Mouse (Mus musculus): ENCODE data around the gene Ror2. TPM values are rescaled to one million over a fixed set of nuclear protein-coding genes. Genes with fewer than 3 reads are reported as not detected.

Gene Ror2
- polyA plus RNA-seq, 1 experiment: 0.67 TPM

DNA sequence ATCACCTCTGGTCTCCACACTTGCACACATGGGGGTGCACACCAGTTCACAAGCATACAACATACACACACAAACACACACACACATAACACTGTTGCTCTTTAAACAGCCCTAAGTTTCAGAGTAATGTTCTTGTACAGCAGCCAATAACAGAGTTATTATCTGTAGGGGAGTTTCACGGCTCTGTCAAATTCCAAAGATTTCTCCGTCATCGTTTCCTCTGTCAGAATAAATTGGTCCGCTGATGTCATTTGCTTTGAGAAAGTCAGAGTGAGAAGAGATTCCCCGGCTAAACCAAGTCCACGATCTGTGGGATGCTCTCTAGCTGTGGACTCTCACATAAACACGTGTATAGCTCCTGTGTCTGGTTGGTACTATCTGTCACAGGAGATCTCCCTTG is 59.5 kb downstream of the Ror2 start:
- Histone ChIP-seq H3K4me1 (ENCODE audit: control insufficient read depth, insufficient read depth, low read length) (no peaks in the 10 kb centered on the region), H3K27ac (ENCODE audit: insufficient read depth, low read length) (no peak overlapping the region), H3K4me3 (ENCODE audit: insufficient read depth, low read length) (no peak overlapping the region)
- TF ChIP-seq CTCF (IDR thresholded peaks at IDR 0.05; ENCODE audit: extremely low read depth, insufficient read depth, low read length) (no peak), POLR2A (IDR thresholded peaks at IDR 0.05; ENCODE audit: extremely low read depth, insufficient read depth, low read length) (no peak)

DNA sequence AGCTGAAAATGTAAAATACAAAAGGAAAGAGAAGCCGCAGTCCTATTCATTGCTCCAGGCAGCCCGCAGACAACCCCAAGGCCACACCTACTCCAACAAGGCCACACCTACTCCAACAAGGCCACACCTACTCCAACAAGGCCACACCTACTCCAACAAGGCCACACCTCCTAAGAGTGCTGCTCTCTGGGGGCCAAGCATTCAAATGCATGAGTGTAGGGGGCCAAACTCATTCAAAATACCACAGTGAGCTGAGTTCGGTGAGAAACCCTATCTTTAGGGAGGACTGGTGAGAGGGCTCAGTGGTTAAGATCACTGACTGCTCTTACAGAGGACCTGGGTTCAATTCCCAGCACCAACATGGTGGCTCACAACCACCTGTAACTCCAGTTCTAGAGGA is 60.0 kb downstream of the Ror2 start:
- Histone ChIP-seq H3K4me3 (ENCODE audit: insufficient read depth, low read length) (no peak overlapping the region), H3K4me1 (ENCODE audit: control insufficient read depth, insufficient read depth, low read length) (no peaks in the 10 kb centered on the region), H3K27ac (ENCODE audit: insufficient read depth, low read length) (no peak overlapping the region)
- TF ChIP-seq CTCF (IDR thresholded peaks at IDR 0.05; ENCODE audit: extremely low read depth, insufficient read depth, low read length): no peak
- TF ChIP-seq POLR2A (IDR thresholded peaks at IDR 0.05; ENCODE audit: extremely low read depth, insufficient read depth, low read length): no peak

DNA sequence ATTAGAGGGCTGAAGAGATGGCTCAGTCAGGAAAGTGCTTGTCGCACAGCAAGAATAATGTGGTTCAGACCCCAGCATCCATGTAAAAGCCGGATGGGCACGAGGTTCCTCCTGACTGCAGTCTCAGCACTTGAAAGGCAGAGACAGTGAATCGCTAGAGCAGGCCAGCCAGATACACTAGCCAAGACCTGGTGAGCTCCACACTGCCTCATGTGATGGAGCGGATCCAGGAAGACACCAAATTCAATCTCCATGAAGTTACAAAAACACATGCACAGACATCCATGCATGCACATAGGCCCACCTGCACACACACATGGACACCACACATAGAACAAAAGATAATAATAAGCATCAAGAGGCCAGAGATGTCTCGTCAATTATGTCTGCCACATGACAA is 64.7 kb downstream of the Ror2 start:
- H3K4me3 ChIP-seq (ENCODE audit: insufficient read depth, low read length): no peak overlapping the region
- TF ChIP-seq POLR2A (IDR thresholded peaks at IDR 0.05; ENCODE audit: extremely low read depth, insufficient read depth, low read length): no peak
- no peak for TF ChIP-seq CTCF (IDR thresholded peaks at IDR 0.05; ENCODE audit: extremely low read depth, insufficient read depth, low read length)
- no peaks in the 10 kb centered on the region for H3K4me1 ChIP-seq (ENCODE audit: control insufficient read depth, insufficient read depth, low read length)
- H3K27ac ChIP-seq (ENCODE audit: insufficient read depth, low read length): no peak overlapping the region

DNA sequence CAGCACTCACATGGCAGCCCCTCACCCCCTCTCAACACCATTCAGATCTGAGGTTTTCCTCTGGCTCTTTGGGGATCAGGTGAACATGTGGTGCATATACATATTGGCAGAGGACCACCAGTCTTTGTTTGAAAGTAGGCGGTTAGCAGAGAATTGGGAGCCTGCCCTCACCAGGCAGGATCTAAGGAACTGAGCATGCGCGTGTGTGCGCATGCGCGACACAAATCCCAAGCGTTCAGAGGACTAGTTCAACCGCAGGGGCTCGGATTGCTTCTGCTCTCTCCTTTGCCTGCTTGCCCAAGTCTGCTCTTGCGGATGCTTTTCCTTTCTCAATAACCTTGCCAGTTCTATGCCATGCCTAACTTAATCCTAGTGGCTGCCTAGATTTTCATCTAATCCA is 66.0 kb downstream of the Ror2 start:
- H3K4me1 ChIP-seq (ENCODE audit: control insufficient read depth, insufficient read depth, low read length): no peaks in the 10 kb centered on the region
- H3K27ac ChIP-seq (ENCODE audit: insufficient read depth, low read length): no peak overlapping the region
- no peak overlapping the region for H3K4me3 ChIP-seq (ENCODE audit: insufficient read depth, low read length)
- TF ChIP-seq CTCF (IDR thresholded peaks at IDR 0.05; ENCODE audit: extremely low read depth, insufficient read depth, low read length) (no peak), POLR2A (IDR thresholded peaks at IDR 0.05; ENCODE audit: extremely low read depth, insufficient read depth, low read length) (no peak)

DNA sequence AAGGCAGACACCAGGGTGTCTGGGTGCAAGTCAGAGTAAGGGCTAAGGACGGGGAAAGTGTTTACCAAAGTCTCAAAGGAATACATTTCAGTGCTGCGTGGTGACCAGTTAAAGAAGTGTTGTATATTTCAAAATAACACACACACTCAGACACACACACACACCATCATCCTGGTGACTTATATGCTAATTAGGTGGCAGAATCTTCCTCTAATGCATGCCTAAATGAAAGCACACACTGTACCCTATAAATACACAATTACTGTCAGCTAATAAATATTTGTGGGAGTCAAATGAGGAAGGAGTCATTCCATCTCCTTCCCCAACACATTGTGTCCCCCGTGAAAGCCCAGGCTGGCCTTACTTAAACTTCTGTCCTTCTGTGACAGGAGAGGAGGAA is 66.5 kb downstream of the Ror2 start:
- H3K27ac ChIP-seq (ENCODE audit: insufficient read depth, low read length): no peak overlapping the region
- H3K4me1 ChIP-seq (ENCODE audit: control insufficient read depth, insufficient read depth, low read length): no peaks in the 10 kb centered on the region
- H3K4me3 ChIP-seq (ENCODE audit: insufficient read depth, low read length): no peak overlapping the region
- no peak for TF ChIP-seq POLR2A (IDR thresholded peaks at IDR 0.05; ENCODE audit: extremely low read depth, insufficient read depth, low read length)
- no peak for TF ChIP-seq CTCF (IDR thresholded peaks at IDR 0.05; ENCODE audit: extremely low read depth, insufficient read depth, low read length)

DNA sequence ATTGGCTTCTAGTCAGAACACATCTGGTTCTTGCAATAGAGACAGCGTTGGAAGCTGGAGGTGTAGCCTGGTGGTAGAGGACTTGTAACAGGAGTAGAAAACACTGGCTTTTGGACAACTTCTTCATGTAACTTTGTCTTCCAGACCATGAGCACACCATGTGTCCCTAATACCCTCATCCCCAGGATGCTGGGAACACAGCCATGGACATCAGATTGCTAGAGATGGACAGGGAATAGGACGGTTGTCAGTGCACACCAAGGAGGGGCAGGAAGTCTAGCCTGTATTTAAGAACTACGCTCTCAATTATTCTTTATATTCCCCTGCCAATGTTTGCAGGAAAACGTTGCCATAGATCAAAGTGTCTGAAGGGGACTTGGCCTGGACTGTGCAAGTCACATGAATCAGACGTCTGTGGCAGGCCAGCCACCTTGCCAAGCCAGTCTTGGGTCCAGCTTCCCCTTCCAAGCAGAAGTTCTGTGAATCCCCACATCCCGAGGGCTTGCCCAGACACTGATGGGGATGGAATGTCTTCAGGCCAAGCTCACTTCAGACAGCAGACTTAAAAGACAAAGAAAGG is 68.4 kb downstream of the Ror2 start:
- Histone ChIP-seq H3K4me3 (ENCODE audit: insufficient read depth, low read length) (no peak overlapping the region), H3K27ac (ENCODE audit: insufficient read depth, low read length) (no peak overlapping the region), H3K4me1 (ENCODE audit: control insufficient read depth, insufficient read depth, low read length) (no peaks in the 10 kb centered on the region)
- TF ChIP-seq POLR2A (IDR thresholded peaks at IDR 0.05; ENCODE audit: extremely low read depth, insufficient read depth, low read length) (no peak), CTCF (IDR thresholded peaks at IDR 0.05; ENCODE audit: extremely low read depth, insufficient read depth, low read length) (no peak)

DNA sequence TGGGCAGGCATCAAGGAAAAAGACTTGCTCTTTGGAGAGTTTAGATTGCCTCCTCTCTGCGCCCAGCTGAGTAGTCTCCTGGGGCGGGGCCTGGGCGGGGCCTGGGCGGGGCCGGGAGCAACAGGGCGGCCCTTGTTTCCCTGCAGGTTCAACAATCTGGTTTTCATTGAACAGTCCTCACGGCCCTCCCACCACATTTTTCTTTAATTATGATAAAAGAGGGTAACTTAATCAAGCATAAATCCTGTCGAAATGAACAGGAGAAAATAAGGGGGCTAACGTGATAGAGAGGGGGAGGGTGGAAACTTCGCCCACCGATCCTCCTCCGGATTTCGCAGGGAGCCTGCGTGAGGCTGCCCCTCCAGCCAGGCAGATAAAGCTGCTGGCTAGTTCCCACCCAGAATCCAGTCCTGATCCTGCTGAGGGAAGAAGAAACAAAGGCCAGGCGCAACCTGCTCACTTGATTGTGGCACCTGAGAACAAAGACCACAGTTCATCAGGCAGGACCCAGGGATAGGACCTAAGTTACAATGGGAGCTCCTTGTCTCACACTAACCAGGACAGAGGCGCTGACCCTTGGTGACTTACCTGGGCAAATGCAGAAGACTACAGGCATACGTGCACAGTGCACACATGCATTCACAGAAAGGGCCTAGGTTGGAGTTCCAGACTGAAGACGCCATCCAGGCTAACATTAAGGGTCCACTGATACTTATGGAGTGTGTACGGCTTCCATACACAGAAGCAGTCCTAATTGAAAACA is 73.8 kb downstream of the Ror2 start:
- no peak overlapping the region for H3K27ac ChIP-seq (ENCODE audit: insufficient read depth, low read length)
- TF ChIP-seq POLR2A (IDR thresholded peaks at IDR 0.05; ENCODE audit: extremely low read depth, insufficient read depth, low read length) (no peak), CTCF (IDR thresholded peaks at IDR 0.05; ENCODE audit: extremely low read depth, insufficient read depth, low read length) (no peak)
- no peaks in the 10 kb centered on the region for H3K4me1 ChIP-seq (ENCODE audit: control insufficient read depth, insufficient read depth, low read length)
- H3K4me3 ChIP-seq (ENCODE audit: insufficient read depth, low read length): no peak overlapping the region

DNA sequence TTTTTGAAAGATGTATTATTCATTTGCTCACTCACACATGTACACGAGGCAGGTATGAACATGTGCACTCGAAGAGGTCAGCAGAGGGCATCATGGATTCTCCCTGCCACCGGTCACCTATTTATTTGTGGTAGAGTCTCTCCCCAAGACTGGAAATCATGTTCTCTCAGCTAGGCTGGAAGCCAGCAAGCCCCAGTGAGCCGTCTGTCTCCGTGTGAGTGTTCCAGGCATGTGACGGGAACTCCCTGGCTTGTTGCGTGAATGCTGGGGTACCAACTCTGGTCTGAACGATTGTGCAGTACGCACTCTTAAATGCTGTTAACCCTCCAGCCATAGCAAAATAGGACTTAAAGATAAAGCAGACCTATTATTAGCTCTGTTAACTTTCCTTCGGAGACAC is 77.4 kb downstream of the Ror2 start:
- TF ChIP-seq CTCF (IDR thresholded peaks at IDR 0.05; ENCODE audit: extremely low read depth, insufficient read depth, low read length): no peak
- TF ChIP-seq POLR2A (IDR thresholded peaks at IDR 0.05; ENCODE audit: extremely low read depth, insufficient read depth, low read length): no peak
- Histone ChIP-seq H3K4me3 (ENCODE audit: insufficient read depth, low read length) (no peak overlapping the region), H3K4me1 (ENCODE audit: control insufficient read depth, insufficient read depth, low read length) (no peaks in the 10 kb centered on the region), H3K27ac (ENCODE audit: insufficient read depth, low read length) (no peak overlapping the region)

DNA sequence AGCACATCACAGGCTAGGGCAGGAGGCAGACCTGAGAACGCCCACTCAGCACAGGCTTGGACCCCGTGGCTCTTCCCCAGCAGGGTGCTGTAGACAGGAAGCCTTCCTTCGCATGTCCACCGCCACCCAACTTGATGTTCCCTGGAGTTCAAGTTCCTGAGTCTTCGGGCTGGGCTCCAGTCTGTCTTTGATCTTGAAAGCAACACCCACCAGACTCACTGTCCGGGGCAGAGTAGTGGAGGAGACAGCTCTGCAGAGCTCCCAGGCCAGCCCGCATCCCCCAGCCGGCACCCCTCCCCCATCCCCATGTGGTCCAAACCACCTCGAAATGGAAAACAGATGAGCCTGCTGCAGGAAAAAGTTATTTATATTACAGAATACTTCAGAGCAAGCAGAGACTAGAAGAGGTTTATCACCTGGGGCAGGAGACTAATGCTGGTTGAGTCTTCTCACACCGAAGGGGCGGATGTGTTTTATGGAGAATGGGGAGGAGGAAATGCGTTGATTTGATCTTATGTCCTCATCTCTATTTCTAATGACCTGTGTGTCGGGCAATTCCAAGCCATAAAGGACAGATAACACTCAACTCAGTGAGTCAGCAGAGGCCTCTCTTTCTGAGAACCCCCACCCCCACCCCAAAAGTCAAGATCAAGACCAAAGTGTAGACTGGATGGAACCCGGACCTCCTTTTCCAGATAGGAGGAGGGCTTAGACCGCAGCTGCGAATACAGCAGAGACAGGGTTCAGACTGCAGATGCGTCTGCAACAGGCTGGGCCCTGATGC is 80.6 kb downstream of the Ror2 start:
- peaks cover 2% of the 10 kb centered on the region; the same call in 1 of the 2 replicates for H3K4me1 ChIP-seq (ENCODE audit: control insufficient read depth, insufficient read depth, low read length)
- H3K27ac ChIP-seq (ENCODE audit: insufficient read depth, low read length): no peak overlapping the region
- no peak overlapping the region for H3K4me3 ChIP-seq (ENCODE audit: insufficient read depth, low read length)
- TF ChIP-seq CTCF (IDR thresholded peaks at IDR 0.05; ENCODE audit: extremely low read depth, insufficient read depth, low read length) (no peak), POLR2A (IDR thresholded peaks at IDR 0.05; ENCODE audit: extremely low read depth, insufficient read depth, low read length) (no peak)

Data from cortical plate, adult 2 months (tissue).